Mouse (Mus musculus): ENCODE data around the gene Lpp. TPM values are rescaled to one million over a fixed set of nuclear protein-coding genes. Genes with fewer than 3 reads are reported as not detected.

Lpp gene
- polyA plus RNA-seq, 1 experiment from 2014 or later = 50.0 TPM

- Histone ChIP-seq H3K4me1 (replicated peaks) (0 out of 2 replicates have a peak, but pooled peaks cover under 1% of the 10 kb centered on the region), H3K4me2 (no peak overlapping the region), H3K9ac (no peak overlapping the region), H3K27ac (ENCODE audit: poor library complexity, severe bottlenecking) (no peak overlapping the region), H3K4me3 (no peak overlapping the region), H3K36me3 (no peaks in the 10 kb centered on the region), H3K27me3 (replicated peaks) (no peaks in the 10 kb centered on the region), H3K9me3 (replicated peaks) (no peaks in the 10 kb centered on the region)
- WGBS = 75% methylated on average over 4 of the region's 4 CpGs
- no peak for ATAC-seq (ENCODE audit: insufficient number of reproducible peaks, low FRiP score)
Measured at GRCm38 (mm10) chr16:24593535-24593934, 200.2 kb downstream of the Lpp start.

GRCm38 (mm10) chr16:24594508-24594907, 201.2 kb downstream of the Lpp start:
- no peak for ATAC-seq (ENCODE audit: insufficient number of reproducible peaks, low FRiP score)
- H3K27me3 ChIP-seq (replicated peaks) = no peaks in the 10 kb centered on the region
- H3K4me2 ChIP-seq = no peak overlapping the region
- H3K36me3 ChIP-seq = no peaks in the 10 kb centered on the region
- H3K4me3 ChIP-seq = no peak overlapping the region
- WGBS = 80% methylated on average over 5 of the region's 5 CpGs
- no peaks in the 10 kb centered on the region for H3K9me3 ChIP-seq (replicated peaks)
- peaks cover 9% of the 10 kb centered on the region for H3K4me1 ChIP-seq (replicated peaks)
- H3K9ac ChIP-seq = no peak overlapping the region
- no peak overlapping the region for H3K27ac ChIP-seq (ENCODE audit: poor library complexity, severe bottlenecking)

GRCm38 (mm10) chr16:24595493-24595892, 202.2 kb downstream of the Lpp start:
- no peak for ATAC-seq (ENCODE audit: insufficient number of reproducible peaks, low FRiP score)
- no peaks in the 10 kb centered on the region for H3K27me3 ChIP-seq (replicated peaks)
- no peak overlapping the region for H3K27ac ChIP-seq (ENCODE audit: poor library complexity, severe bottlenecking)
- H3K36me3 ChIP-seq = no peaks in the 10 kb centered on the region
- H3K9ac ChIP-seq = no peak overlapping the region
- peaks cover 19% of the 10 kb centered on the region for H3K4me1 ChIP-seq (replicated peaks)
- H3K4me2 ChIP-seq = no peak overlapping the region
- H3K9me3 ChIP-seq (replicated peaks) = no peaks in the 10 kb centered on the region
- H3K4me3 ChIP-seq = no peak overlapping the region

- no peak overlapping the region for H3K27ac ChIP-seq (ENCODE audit: poor library complexity, severe bottlenecking)
- H3K9me3 ChIP-seq (replicated peaks) = no peaks in the 10 kb centered on the region
- H3K27me3 ChIP-seq (replicated peaks) = no peaks in the 10 kb centered on the region
- H3K4me3 ChIP-seq = no peak overlapping the region
- no peak for ATAC-seq (ENCODE audit: insufficient number of reproducible peaks, low FRiP score)
- H3K4me1 ChIP-seq (replicated peaks) = peaks cover 21% of the 10 kb centered on the region
- no peaks in the 10 kb centered on the region for H3K36me3 ChIP-seq
- 59% methylated on average over 7 of the region's 7 CpGs for WGBS
- no peak overlapping the region for H3K9ac ChIP-seq
- no peak overlapping the region for H3K4me2 ChIP-seq
Measured at GRCm38 (mm10) chr16:24598567-24598966, 205.3 kb downstream of the Lpp start.

GRCm38 (mm10) chr16:24599766-24600165, 206.5 kb downstream of the Lpp start:
- Histone ChIP-seq H3K9me3 (replicated peaks) (no peaks in the 10 kb centered on the region), H3K4me2 (no peak overlapping the region), H3K4me3 (no peak overlapping the region), H3K27me3 (replicated peaks) (no peaks in the 10 kb centered on the region), H3K9ac (no peak overlapping the region), H3K4me1 (replicated peaks) (peaks cover 21% of the 10 kb centered on the region), H3K27ac (ENCODE audit: poor library complexity, severe bottlenecking) (no peak overlapping the region), H3K36me3 (no peaks in the 10 kb centered on the region)
- 53% methylated on average over 7 of the region's 7 CpGs for WGBS
- no peak for ATAC-seq (ENCODE audit: insufficient number of reproducible peaks, low FRiP score)

- no peak overlapping the region for H3K4me2 ChIP-seq
- H3K36me3 ChIP-seq = no peaks in the 10 kb centered on the region
- H3K4me3 ChIP-seq = no peak overlapping the region
- no peaks in the 10 kb centered on the region for H3K27me3 ChIP-seq (replicated peaks)
- H3K9ac ChIP-seq = no peak overlapping the region
- peaks cover 21% of the 10 kb centered on the region for H3K4me1 ChIP-seq (replicated peaks)
- ATAC-seq (ENCODE audit: insufficient number of reproducible peaks, low FRiP score) = no peak
- 79% methylated on average over 14 of the region's 14 CpGs for WGBS
- H3K9me3 ChIP-seq (replicated peaks) = no peaks in the 10 kb centered on the region
- no peak overlapping the region for H3K27ac ChIP-seq (ENCODE audit: poor library complexity, severe bottlenecking)
Measured at GRCm38 (mm10) chr16:24600260-24600948, 207.1 kb downstream of the Lpp start.

- peaks cover 30% of the 10 kb centered on the region for H3K4me1 ChIP-seq (replicated peaks)
- H3K4me2 ChIP-seq = no peak overlapping the region
- no peaks in the 10 kb centered on the region for H3K27me3 ChIP-seq (replicated peaks)
- H3K27ac ChIP-seq (ENCODE audit: poor library complexity, severe bottlenecking) = no peak overlapping the region
- 77% methylated on average over 4 of the region's 4 CpGs for WGBS
- ATAC-seq (ENCODE audit: insufficient number of reproducible peaks, low FRiP score) = no peak
- no peak overlapping the region for H3K9ac ChIP-seq
- H3K9me3 ChIP-seq (replicated peaks) = no peaks in the 10 kb centered on the region
- no peak overlapping the region for H3K4me3 ChIP-seq
- H3K36me3 ChIP-seq = peaks cover 5% of the 10 kb centered on the region
Measured at GRCm38 (mm10) chr16:24603342-24603741, 210.0 kb downstream of the Lpp start.

- Histone ChIP-seq H3K4me2 (no peak overlapping the region), H3K9ac (no peak overlapping the region), H3K9me3 (replicated peaks) (no peaks in the 10 kb centered on the region), H3K36me3 (peaks cover 15% of the 10 kb centered on the region), H3K4me1 (replicated peaks) (peaks cover 9% of the 10 kb centered on the region; the same call in 1 of the 2 replicates), H3K27ac (ENCODE audit: poor library complexity, severe bottlenecking) (no peak overlapping the region), H3K27me3 (replicated peaks) (no peaks in the 10 kb centered on the region), H3K4me3 (no peak overlapping the region)
- 76% methylated on average over 8 of the region's 8 CpGs for WGBS
- ATAC-seq (ENCODE audit: insufficient number of reproducible peaks, low FRiP score) = no peak
Measured at GRCm38 (mm10) chr16:24607896-24608457, 214.7 kb downstream of the Lpp start.

- WGBS = 91% methylated on average over 6 of the region's 6 CpGs
- no peak overlapping the region for H3K4me2 ChIP-seq
- 0 out of 2 replicates have a peak, but pooled peaks cover 7% of the 10 kb centered on the region for H3K4me1 ChIP-seq (replicated peaks)
- H3K9ac ChIP-seq = no peak overlapping the region
- no peaks in the 10 kb centered on the region for H3K36me3 ChIP-seq
- H3K9me3 ChIP-seq (replicated peaks) = no peaks in the 10 kb centered on the region
- no peak overlapping the region for H3K27ac ChIP-seq (ENCODE audit: poor library complexity, severe bottlenecking)
- ATAC-seq (ENCODE audit: insufficient number of reproducible peaks, low FRiP score) = no peak
- no peaks in the 10 kb centered on the region for H3K27me3 ChIP-seq (replicated peaks)
- no peak overlapping the region for H3K4me3 ChIP-seq
Measured at GRCm38 (mm10) chr16:24619458-24619857, 226.2 kb downstream of the Lpp start.

GRCm38 (mm10) chr16:24620021-24620420, 226.7 kb downstream of the Lpp start:
- no peak for ATAC-seq (ENCODE audit: insufficient number of reproducible peaks, low FRiP score)
- no peaks in the 10 kb centered on the region for H3K27me3 ChIP-seq (replicated peaks)
- no peak overlapping the region for H3K9ac ChIP-seq
- H3K27ac ChIP-seq (ENCODE audit: poor library complexity, severe bottlenecking) = no peak overlapping the region
- H3K4me1 ChIP-seq (replicated peaks) = 0 out of 2 replicates have a peak, but pooled peaks cover 9% of the 10 kb centered on the region
- H3K4me3 ChIP-seq = no peak overlapping the region
- H3K4me2 ChIP-seq = no peak overlapping the region
- H3K9me3 ChIP-seq (replicated peaks) = no peaks in the 10 kb centered on the region
- 79% methylated on average over 3 of the region's 3 CpGs for WGBS
- H3K36me3 ChIP-seq = no peaks in the 10 kb centered on the region

GRCm38 (mm10) chr16:24622226-24623194, 229.2 kb downstream of the Lpp start:
- 0 out of 2 replicates have a peak, but pooled peaks cover 9% of the 10 kb centered on the region for H3K4me1 ChIP-seq (replicated peaks)
- H3K36me3 ChIP-seq = no peaks in the 10 kb centered on the region
- ATAC-seq (ENCODE audit: insufficient number of reproducible peaks, low FRiP score) = no peak
- 81% methylated on average over 3 of the region's 3 CpGs for WGBS
- H3K9me3 ChIP-seq (replicated peaks) = no peaks in the 10 kb centered on the region
- no peak overlapping the region for H3K27ac ChIP-seq (ENCODE audit: poor library complexity, severe bottlenecking)
- no peak overlapping the region for H3K4me2 ChIP-seq
- no peak overlapping the region for H3K4me3 ChIP-seq
- H3K27me3 ChIP-seq (replicated peaks) = no peaks in the 10 kb centered on the region
- no peak overlapping the region for H3K9ac ChIP-seq

All from heart, embryonic 12.5 days (tissue).